Mouse (Mus musculus) lung, adult 2 months (tissue): Measurements from ENCODE around the gene Olfr1212. TPM values are rescaled to one million over a fixed set of nuclear protein-coding genes. Genes with fewer than 3 reads are reported as not detected.

Experiments used
- DNase-seq: peaks from one replicate; pipeline ENCODE4 v3.0.0; 2022
- H3K4me1 ChIP-seq: fragments of 200-500 bp; 2 replicates; pipeline ENCODE4 v1.6.1; 2011; ENCODE audit warnings: low read length; ENCODE audit not compliant: control insufficient read depth, insufficient read depth
- H3K4me3 ChIP-seq: fragments of 200-500 bp; replicated peaks from 2 replicates; pipeline ENCODE3; 2011; ENCODE audit warnings: low read depth, mild to moderate bottlenecking, control low read depth, low read length; ENCODE audit errors: extremely low read depth
- CTCF ChIP-seq: fragments of 200-500 bp; IDR thresholded peaks from 2 replicates; pipeline ENCODE4 v1.5.1; 2011; ENCODE audit warnings: mild to moderate bottlenecking, low read length, control low read depth; ENCODE audit not compliant: insufficient read depth
- POLR2A ChIP-seq: fragments of 200-500 bp; IDR thresholded peaks from 2 replicates; pipeline ENCODE4 v1.6.1; 2011; ENCODE audit warnings: low read depth, mild to moderate bottlenecking, control low read depth, low read length, borderline replicate concordance; ENCODE audit errors: extremely low read depth
- WGBS: fragments of 180-500 bp; shearing (Covaris S2); methylation state at CpG from one replicate; pipeline ENCODE4 v1.1.7; 2018; 5-methylcytosine and 5-hydroxymethylcytosine counted together
- polyA plus RNA-seq: library from polyadenylated mRNA; depleted of rRNA; stranded (reverse); fragments of >200 nt; gene quantifications from 2 replicates; pipeline ENCODE4 v1.2.3, GENCODE M21; 2012; rRNA removed

Olfr1212 gene
- not detected in 2 replicates for polyA plus RNA-seq

DNA sequence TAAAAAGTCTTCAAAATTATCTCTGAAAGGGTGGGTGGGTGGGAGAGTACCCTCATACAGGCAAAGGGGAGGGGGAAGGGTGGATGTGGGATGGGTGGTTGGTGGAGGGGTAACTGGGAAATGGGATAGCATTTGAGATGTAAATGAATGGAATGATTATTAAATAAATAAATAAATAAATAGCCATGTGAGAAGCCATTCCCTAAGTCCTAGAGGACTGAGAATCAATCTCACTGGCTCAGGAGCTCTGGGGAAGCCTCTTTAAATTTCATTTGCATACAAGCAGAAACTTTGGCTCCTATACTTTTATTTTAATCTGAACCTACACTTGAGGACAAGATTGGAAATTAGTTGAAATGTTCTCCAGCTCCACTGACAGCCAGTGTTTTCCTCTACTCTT is at the start of gene Olfr1212:
Gene Olfr1212, plus strand, starts transcription at position 301 of the 400 bp plus-strand sequence.
- Histone ChIP-seq H3K4me3 (no peak within 1 kb of the TSS), H3K4me1 (no peaks in the 10 kb centered on the region)
- TF ChIP-seq POLR2A (no peak), CTCF (no peak)
- DNase-seq: no peak

DNA sequence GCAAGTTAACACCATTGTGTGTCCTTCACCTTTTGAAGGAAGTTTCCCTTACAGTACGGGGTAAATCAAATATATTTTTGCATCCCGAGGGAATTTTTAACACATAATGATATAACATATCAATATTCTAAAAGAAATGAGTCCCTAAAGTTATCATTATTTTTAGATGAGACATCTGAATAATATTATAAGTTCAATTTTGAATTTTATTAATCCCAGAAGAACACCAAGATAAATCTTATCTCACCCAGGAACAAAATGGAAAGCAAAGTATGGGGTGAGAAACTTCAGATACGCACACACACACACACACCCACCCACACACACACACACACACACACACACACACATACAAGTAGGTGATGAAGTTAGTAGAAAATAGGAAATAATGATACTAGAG is 38.7 kb upstream of the Olfr1212 start, which contains the start of gene Olfr1209:
Gene Olfr1209, minus strand, starts transcription at position 101 of the 400 bp plus-strand sequence.
- no peak for DNase-seq
- TF ChIP-seq CTCF: no peak
- TF ChIP-seq POLR2A: no peak
- Histone ChIP-seq H3K4me1 (no peaks in the 10 kb centered on the region), H3K4me3 (no peak within 1 kb of the TSS)
- WGBS: 86% methylated on average over 3 of the region's 3 CpGs

DNA sequence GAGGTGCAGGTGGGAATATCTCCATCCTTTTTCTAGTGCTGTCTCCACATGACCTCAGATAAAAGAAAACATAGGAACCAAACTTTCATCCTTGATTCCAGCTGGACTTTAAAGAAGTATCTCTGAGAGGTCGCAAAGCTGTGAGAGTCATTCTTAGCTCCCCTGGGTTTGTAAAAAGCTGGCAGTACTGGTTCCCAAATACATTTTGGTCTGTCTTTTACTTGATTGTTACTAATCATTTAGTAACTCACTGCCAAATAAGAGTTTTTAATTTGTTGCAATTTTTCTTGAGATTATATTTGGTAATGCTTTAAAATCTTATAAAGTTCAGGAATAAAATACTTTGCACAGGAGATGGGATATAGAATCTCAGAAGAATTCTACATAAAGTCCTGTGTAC is 15.8 kb upstream of the Olfr1212 start, which contains the start of gene Olfr1211:
Gene Olfr1211, minus strand, starts transcription at position 101 of the 400 bp plus-strand sequence.
- Histone ChIP-seq H3K4me1 (no peaks in the 10 kb centered on the region), H3K4me3 (no peak within 1 kb of the TSS)
- WGBS: 83% methylated on average over 1 of the region's 1 CpGs
- no peak for DNase-seq
- no peak for TF ChIP-seq POLR2A
- TF ChIP-seq CTCF: no peak

DNA sequence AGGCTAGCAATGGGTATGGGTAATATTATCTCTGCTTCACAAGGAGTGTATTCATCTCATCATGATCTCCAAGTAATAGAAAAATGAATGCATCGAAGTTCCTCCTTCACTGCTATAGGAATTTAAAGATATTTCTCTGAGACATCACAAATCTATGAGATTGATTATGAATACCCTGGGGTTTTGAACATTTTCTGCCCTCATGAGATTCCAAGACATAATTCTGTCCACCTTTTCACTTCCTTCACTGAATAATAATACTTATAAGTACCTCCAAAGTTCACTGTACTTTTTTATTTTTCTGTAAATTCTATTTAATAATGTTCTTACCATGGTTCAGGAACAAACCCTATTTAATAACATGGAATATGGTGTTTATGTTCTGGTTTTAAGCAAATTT is 26.4 kb downstream of the Olfr1212 start, which contains the start of gene Gm13762:
Gene Gm13762, minus strand, starts transcription at position 101 of the 400 bp plus-strand sequence.
- Histone ChIP-seq H3K4me3 (no peak within 1 kb of the TSS), H3K4me1 (no peaks in the 10 kb centered on the region)
- 67% methylated on average over 1 of the region's 1 CpGs for WGBS
- TF ChIP-seq POLR2A (no peak), CTCF (no peak)
- no peak for DNase-seq

DNA sequence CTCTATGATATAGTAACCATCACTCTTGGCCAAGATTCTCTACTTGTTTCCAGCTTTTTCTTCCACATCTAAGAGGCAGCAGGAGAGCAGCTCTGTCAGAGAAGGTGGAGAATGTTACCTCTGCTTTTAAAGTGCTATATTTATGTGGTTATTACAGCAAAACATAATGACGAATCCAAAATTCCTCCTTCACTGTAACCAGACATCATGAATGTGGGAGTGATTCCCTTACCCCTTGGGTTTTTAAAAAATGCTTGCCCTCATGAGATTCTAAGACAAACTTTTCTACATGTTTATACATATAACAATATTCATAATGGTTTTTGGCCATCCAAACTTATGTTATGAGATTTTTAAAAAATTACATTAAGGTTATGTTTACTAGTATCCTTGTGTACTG is 38.8 kb downstream of the Olfr1212 start, which contains the start of gene Olfr1214:
Gene Olfr1214, minus strand, starts transcription at position 101 of the 400 bp plus-strand sequence.
- Histone ChIP-seq H3K4me1 (no peaks in the 10 kb centered on the region), H3K4me3 (no peak within 1 kb of the TSS)
- 79% methylated on average over 1 of the region's 1 CpGs for WGBS
- no peak for DNase-seq
- no peak for TF ChIP-seq POLR2A
- no peak for TF ChIP-seq CTCF

DNA sequence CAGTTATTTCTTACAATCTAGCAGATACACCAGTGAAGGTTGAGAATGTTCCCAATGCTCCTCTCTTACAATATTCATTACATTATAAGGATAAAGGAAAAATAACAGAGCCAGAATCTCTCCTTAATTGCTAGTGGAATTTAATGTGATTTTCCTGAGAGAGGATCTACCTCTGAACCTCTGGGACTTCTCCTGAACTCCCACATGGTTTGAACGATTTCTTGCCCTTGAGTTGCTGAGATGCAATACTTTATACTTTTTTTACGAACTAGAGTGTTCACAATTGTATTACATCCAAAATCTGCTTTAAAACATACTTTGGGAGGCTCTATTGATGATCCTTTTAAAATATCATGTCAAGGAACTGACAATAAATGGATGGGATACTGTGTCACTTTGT is 53.1 kb downstream of the Olfr1212 start, which contains the start of gene Olfr1215:
Gene Olfr1215, minus strand, starts transcription at position 101 of the 400 bp plus-strand sequence.
- WGBS: 44% methylated on average over 2 of the region's 2 CpGs
- Histone ChIP-seq H3K4me3 (no peak within 1 kb of the TSS), H3K4me1 (no peaks in the 10 kb centered on the region)
- DNase-seq: no peak
- TF ChIP-seq CTCF (no peak), POLR2A (no peak)

Other genes with a start within 250 kb of the Olfr1212 start
- not detected in 2 replicates for gene Olfr1196, start 249.4 kb upstream of the Olfr1212 start, polyA plus RNA-seq
- gene Olfr1197, start 221.6 kb upstream of the Olfr1212 start, polyA plus RNA-seq: not detected in 2 replicates
- not detected in 2 replicates for gene Olfr1198, start 202.6 kb upstream of the Olfr1212 start, polyA plus RNA-seq
- gene Olfr1199, start 193.5 kb upstream of the Olfr1212 start, polyA plus RNA-seq: not detected in 2 replicates
- not detected in 2 replicates for gene Olfr1200, start 183.5 kb upstream of the Olfr1212 start, polyA plus RNA-seq
- not detected in 2 replicates for gene Olfr1201, start 160.9 kb upstream of the Olfr1212 start, polyA plus RNA-seq
- not detected in 2 replicates for gene Olfr1202, start 139.5 kb upstream of the Olfr1212 start, polyA plus RNA-seq
- not detected in 2 replicates for gene Olfr1205, start 124.2 kb upstream of the Olfr1212 start, polyA plus RNA-seq
- not detected in 2 replicates for gene Olfr1204, start 104.7 kb upstream of the Olfr1212 start, polyA plus RNA-seq
- gene Olfr1206, start 90.7 kb upstream of the Olfr1212 start, polyA plus RNA-seq: not detected in 2 replicates
- not detected in 2 replicates for gene Olfr1208, start 51.7 kb upstream of the Olfr1212 start, polyA plus RNA-seq
- not detected in 2 replicates for gene Olfr1209, start 38.8 kb upstream of the Olfr1212 start, polyA plus RNA-seq
- gene Olfr1211, start 15.9 kb upstream of the Olfr1212 start, polyA plus RNA-seq: not detected in 2 replicates
- gene Gm13762, start 26.3 kb downstream of the Olfr1212 start, polyA plus RNA-seq: not detected in 2 replicates
- gene Olfr1214, start 38.7 kb downstream of the Olfr1212 start, polyA plus RNA-seq: not detected in 2 replicates
- not detected in 2 replicates for gene Olfr1215, start 53.0 kb downstream of the Olfr1212 start, polyA plus RNA-seq
- gene Olfr1216, start 64.4 kb downstream of the Olfr1212 start, polyA plus RNA-seq: not detected in 2 replicates
- gene Olfr1217, start 78.1 kb downstream of the Olfr1212 start, polyA plus RNA-seq: not detected in 2 replicates
- gene Olfr1218, start 107.2 kb downstream of the Olfr1212 start, polyA plus RNA-seq: not detected in 2 replicates
- gene Olfr1219, start 129.5 kb downstream of the Olfr1212 start, polyA plus RNA-seq: not detected in 2 replicates
- gene Olfr1220, start 152.9 kb downstream of the Olfr1212 start, polyA plus RNA-seq: not detected in 2 replicates
- not detected in 2 replicates for gene Olfr1221, start 163.3 kb downstream of the Olfr1212 start, polyA plus RNA-seq
- not detected in 2 replicates for gene Olfr1222, start 179.1 kb downstream of the Olfr1212 start, polyA plus RNA-seq
- not detected in 2 replicates for gene Olfr1223, start 197.6 kb downstream of the Olfr1212 start, polyA plus RNA-seq
- gene Olfr1224-ps1, start 210.1 kb downstream of the Olfr1212 start, polyA plus RNA-seq: not detected in 2 replicates
- not detected in 2 replicates for gene Olfr1225, start 220.7 kb downstream of the Olfr1212 start, polyA plus RNA-seq
- not detected in 2 replicates for gene Olfr1226, start 246.1 kb downstream of the Olfr1212 start, polyA plus RNA-seq